Mouse (Mus musculus) liver (tissue): ENCODE results near the gene Prdm16.

Source experiments
- DNase-seq: peaks from one replicate; pipeline ENCODE4 v3.0.0-alpha.2; 2020; ENCODE audit warnings: mixed read lengths

Prdm16 gene

DNA sequence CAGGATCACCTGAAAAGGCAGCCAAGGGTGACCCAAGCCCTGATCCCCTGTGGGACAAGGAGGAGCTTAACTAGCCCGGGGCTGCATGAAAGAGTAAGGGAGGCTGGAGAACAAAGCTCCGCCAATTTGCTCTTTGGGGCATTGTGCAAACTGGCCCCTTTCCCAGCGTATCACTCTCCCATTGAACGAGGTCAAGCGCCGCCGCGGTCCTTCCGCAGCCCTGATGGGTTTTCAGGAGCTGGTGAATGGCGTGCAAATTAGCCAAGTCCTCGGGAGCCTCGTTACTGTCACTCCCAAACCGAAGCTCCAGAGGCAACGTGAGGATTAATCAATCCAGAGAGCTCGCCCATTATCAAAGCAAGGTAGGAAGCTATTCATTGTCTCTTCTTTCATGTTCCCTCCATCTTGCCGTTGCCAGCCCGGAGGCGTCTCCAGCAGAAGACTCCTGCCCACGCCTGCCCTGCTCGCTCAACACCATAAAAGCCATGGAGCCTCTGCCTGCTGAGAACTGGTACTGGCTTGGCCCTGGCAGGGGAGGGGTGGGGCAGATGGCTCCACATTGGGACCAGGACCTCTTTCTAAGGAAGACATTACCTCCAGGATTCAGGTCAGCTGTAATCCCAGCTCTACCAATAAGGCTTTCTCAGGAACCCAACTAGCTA lies 129.8 kb downstream of the Prdm16 start:
- DNase-seq: no peak

DNA sequence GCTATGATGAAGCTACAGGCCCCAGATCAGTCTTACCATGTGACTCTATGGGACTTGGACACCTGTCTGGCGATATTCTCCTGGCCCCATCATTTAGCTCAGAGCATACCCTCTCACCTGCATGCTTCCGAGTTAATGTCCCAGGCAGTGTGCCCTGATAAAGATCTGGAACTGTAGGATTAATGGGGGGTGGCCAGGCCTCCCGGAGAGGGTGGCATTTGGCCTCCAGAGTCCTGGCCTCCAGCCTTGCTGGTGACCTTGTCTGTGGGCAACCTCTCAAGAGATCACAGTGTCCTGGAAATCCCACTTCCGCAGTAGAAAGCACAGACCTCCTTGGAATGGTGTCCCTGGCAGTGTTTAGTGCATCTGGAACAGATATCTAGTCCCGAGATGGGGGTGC lies 131.4 kb downstream of the Prdm16 start:
- no peak for DNase-seq

DNA sequence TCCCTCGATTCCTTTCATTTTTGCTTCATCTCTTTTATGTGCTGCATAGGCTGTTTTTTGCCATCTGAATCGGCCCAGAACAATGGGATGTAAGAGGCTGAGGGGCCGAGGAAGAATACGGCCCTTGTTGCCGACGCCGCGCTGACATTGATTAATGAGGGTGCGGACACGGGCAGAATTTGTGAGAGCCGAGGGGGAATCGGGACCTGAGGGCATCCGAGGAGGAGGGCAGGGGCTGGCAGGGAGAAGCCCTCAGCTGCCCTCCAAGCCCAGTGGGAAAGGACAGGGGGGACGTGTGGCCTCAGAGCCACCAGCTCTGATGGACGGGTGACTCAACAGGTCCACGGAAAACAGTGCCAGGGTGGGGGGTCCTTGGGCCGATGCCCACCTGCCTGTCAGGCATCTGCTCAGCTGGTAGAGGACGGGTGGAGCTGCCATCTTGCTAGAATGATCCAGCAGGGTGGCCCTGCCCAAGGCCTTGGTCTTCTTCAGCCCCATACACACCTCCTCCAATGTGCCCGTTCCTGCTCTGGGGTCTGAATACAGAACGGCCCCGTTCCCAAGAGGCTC lies 133.3 kb downstream of the Prdm16 start:
- DNase-seq: no peak

DNA sequence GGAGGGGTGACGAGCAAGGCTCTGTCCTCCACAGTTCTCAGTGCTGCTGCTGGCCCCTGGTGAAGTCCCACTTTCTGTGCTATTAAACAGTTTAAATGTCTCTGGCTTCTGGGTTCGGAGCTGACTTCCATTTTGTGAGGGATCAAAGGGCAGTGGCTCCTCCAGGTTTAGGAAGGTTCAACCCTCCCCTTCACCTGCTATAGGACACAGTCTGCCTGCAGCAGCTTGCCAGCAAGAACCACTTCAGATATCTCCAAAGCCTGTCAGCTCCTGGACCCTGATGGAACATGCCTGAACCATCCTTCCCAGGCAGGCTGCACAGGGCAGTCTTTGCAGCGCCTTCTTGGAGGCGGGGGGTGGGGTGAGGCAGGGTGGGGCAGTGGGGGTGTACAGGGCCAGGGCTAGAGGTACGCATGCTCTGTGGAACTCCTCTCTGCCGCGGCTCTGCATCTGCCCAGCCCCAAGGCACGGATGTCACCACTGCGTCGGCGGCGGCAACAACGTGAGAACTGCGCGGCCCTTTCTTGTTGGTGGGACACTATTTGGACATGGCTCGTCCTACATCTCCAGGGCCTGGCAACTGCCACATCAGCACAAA lies 134.2 kb downstream of the Prdm16 start:
- no peak for DNase-seq

DNA sequence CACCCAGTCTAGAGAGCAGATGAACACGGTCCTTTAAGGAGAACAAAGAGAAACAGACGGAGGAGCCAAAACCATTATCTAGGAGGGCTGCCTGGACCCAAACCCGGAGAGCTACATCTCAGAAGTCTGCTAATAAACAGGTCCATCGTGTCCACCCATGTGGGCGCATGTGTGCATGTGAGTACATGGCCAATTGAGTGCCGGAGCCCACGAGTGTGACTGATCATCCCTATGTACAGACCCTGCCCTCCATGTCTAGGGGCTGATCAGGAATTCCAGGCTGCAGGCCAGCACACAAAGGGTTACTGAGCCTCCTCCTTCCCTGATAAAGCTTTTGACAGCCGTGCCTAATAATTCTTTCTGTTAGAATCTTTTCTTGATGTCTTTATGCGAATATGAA lies 136.0 kb downstream of the Prdm16 start:
- DNase-seq: no peak

DNA sequence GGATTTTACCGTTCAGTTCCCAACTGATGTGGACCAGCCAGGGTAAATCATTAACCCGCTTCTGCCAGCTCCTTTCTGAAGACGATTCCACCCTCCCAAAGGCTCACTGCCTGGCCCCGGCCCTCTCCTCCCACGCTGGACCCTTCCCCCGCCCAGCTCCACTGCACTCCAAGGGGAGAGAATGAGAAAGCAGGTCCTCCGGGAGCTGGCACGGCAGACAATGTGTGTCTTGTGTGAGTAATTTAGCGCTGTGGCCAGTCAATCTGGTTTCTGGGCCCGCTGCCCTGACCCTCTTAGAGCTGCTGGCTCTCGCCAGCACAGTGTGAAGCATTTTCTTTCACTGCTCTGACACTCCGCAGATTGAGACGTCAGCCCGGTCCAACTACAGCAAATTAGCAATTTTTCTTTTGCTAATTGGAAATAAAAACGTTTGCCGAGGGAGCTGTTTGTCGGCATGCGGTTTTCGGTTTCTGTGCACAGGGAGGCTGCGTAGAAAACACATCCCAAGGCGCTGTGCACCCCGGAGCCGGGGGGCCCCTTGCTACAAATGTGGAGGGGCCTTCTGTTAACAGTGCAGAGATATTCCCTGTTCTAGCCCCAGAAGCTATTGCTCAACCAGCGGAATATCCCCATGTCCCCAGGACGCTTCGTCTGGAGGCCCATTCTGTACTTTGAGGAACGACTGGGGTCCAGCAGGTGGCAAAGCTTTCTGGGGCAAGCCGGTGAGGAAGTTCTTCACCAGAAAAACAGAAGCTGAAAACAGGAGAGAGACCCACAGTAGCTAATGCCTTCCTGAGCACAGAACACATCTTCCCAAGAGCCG lies 136.8 kb downstream of the Prdm16 start:
- DNase-seq: peak; percentile 40

DNA sequence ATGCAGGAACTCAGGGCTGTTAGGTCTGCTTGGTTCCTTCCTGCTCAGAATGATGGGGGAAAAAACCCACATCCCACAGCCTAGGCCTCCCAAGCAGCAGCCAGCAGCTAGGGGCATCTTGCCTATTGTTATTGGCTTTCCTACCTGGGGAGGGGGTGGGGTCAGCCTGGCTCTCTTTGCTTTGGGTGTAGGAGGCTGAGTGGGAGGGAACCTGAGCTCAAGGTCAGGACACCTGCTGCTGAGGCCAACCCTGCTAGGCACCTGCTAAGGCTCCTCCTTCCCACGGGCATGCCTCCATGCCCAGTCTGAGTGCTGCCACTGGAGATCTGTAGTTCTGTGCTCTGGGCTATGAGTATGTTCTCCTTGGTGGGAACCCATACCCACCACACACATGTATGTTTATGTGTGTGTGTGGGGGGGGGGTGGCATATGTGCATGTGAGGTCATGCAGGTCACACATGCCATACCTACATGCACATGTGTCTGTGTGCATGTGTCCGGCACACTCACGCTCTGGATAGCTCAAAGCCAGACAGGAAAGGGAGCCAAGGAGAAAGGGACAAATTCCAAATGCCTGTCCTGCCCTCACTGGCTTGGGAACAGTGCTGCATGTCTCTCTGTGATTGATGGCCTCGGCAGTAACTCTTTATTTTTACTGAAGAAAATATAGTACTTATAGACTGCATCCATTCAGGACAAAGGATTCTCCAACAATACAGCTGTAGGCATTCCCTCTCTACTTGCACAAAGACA lies 139.1 kb downstream of the Prdm16 start:
- no peak for DNase-seq

DNA sequence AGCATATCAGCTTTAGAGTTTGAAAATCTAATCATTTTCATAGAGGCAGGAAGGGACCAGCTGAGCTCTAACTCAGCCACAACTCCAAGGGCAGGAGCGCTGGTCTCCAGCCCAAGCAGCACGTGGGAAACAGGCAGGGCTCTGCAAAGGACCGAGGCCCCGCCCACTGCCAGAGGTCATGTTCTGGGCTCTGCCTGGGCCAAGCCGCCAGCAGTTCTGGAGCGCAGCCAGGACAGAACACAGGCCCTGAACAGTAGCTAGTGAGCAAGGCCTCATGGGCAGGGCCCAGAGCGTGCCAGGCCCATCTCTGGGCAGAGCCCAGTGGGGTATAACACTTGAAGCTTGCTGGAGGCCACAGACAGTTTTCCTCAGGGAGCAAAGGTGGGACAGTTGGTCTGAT lies 139.7 kb downstream of the Prdm16 start:
- DNase-seq: peak; percentile 79

DNA sequence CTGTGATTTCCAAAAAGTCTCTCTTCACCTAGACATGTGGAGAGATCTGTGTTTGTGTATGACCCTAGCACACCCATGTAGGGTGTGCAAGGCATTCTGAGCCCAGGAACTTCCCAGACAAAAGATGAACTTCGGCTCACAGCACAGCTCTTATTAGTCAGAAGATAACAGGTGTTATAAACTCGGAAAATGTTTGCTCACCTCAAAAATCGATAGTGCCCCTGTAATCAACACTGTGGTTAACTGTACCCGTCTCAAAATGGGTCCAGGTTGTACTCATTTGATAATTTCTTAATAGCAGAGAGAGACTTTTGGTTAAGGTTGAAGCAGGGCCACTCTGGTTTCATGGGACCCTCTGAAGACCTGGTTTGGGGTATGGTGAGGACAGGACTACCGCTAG lies 140.2 kb downstream of the Prdm16 start:
- DNase-seq: no peak

DNA sequence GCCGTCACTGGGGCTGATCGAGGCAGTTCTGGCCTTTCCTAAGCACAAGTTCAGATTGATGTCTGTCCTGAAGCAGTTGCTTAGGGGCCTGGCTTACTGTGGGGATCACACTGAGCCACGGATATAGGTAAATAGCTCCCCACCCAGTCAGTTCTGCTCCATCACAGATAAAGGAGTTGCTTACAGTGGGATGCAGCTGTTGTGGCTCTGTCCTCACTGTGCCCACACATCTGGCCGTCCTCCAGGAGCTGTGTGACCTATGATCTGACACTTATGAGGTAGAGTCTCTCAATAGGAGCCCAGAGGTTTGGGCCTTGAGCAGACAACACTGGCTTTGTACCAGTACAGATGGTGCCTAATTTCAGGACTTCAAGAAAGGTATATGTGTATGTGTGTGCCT lies 142.7 kb downstream of the Prdm16 start:
- DNase-seq: no peak

DNA sequence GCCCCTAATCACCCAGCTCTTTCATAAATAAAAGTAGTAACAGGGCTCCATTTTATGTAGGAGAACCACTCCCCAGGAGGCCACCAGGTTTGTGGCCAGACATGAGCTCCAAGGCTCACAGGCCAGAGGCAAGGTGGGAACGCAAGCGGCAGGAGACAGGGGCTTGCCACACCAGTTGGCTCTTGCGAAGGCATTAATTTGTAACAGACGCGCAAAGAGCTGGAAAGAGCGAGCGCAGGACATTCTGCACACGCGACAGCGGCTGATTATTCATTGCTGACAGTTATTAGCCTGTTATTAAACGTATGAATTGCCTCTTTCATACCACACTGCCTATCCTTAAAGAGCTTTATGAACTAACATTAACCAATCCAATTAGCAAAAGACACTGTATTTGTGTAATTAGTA lies 144.0 kb downstream of the Prdm16 start:
- no peak for DNase-seq

DNA sequence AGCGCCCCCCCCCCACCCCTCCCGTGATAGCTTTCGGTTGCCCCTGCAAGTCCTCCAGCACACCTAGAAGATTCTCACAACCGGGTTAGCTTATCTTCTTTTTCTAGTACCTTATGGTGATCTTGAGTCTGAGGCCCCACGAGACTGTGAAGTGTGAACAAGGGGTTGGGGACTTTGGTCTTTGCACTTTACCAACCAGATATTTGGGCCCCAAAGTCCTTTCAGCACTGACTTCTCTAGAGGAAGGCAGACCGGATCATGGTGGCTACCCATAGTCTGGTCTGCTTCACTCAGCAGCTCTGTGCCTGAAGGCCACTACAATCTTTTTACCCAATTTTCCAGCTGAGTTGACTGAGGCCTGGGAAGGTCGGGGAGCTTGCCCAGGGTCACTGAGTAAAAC lies 144.4 kb downstream of the Prdm16 start:
- DNase-seq: no peak

DNA sequence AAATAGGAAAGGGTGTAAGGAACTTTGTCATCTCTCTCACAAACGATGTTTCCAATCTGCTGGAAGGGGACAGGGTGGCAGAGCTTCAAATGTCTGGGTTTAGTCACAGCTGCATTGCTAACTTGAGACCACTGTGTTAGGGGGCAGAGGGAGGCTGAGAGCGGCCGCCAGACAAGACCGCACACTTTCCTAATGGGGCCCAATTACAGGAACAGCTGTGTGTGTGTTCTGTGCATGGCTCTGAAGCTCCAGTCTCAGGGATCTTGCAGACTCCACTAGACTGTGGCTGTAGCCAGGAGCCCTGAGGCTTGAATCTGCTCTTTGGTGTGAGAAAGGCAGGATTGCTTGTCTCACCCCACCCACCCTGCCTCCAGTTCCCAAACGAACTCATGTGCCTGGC lies 148.6 kb downstream of the Prdm16 start:
- DNase-seq: no peak

DNA sequence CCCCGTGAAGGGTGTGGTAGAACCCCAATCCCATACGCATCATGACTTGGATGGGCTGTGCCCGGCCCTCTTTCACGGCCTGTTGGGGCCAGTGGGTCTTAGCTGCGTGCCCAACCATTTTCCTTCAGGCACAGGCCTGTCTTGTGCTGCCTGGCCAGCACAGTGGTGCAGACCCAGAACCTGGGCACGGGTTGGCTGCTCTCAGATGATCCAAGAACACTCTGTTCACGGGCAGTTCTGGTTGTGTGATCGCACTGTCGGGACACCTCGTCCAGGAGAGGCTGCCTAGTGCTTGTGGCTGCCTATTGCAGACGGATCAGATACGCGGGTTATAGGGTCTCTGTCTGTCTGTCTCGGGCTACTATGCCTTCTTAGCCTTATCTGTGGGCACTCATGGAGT lies 154.0 kb downstream of the Prdm16 start:
- DNase-seq: no peak

DNA sequence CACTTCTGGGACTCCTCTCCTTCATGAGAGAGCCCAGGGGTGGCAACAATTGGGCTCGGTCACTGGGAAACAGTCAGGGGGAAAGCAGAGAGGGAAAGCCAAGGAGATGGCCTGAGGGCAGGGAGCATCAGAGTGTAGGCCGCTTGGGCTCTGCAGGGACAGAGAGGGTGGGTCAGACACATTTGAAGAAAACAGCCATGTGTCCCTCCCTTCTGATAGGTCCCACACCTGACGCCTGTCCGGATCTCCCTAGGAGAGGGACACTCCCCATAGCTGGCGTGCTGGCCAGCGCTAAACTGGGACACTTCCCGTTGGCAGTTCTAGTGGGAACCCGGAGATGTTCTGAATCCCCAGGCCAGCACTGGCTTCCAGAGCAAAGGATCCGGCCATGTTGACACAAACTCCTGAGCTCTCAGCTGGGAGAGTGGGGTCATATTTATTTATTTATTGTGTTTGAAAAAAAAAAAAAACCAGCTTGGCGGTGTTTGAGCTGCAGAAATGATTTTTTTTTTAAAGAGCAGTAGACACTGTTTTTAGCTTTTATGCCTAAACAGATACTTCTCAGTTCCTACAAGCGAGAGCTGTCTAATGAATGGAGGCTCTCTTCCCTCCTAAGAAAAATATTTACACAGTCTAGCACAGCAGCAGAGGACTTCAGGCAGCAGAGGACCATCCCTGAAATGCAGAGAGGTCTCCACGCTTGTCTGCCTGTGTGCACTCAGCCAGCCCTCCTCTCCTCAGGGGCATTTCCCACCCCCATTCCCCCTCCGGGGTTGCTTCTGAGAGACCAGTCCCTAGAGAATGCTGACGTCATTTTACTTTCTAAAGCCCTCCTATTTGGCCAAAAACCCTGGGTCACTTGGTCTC lies 154.7 kb downstream of the Prdm16 start:
- no peak for DNase-seq

DNA sequence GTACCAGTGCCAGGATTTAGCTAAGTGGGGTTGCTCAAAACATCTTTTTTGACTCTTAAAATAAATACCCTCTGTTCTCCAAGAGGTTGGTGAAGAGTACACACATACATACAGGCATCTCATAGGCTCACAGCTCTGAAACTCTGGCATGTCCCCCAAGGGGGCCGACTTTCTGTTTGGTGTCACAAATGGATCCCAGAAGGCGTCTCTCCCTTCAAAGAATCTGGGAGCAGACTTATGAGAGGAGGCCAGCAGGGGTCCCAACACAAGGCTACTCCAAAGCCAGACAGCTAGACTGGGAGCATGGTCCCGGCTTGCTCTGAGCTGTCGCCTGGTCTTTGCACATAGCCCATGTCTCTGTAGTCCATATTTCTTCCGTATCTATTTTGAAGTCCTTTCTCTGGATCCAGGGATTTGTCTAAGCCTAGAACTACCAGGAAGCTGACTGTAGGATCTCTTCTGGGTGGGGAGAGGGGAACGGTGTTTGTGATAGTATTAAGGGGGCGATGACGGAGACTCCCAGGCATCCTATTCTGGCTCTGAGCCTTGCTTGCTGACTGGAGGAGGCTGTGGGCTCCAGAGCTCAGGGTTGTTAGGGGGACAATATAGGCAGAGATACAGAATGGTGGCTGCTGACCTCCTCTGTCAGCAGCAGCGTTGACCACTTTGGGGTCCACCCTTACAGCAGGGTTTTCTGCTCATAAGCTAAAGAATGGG lies 156.0 kb downstream of the Prdm16 start:
- DNase-seq: no peak

DNA sequence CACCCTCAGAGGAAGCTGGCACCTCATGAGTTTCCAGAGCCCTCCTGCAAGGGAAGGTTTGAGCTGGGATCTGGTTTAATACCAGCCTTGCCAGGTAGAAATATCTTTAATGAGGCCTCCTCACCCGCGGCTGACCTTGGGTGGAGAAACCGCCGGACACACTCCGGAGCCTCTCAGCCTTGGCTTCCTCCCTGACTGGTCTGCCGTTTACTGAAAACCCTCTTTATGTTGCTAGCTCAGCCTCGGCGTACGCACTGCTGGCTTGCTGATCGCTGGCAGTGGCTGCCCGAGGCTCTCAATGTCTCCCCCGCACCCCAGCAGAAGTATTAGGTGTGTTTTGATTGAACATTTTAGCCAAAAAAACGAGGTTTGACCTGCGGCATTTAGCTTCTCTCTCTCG lies 156.5 kb downstream of the Prdm16 start:
- no peak for DNase-seq

DNA sequence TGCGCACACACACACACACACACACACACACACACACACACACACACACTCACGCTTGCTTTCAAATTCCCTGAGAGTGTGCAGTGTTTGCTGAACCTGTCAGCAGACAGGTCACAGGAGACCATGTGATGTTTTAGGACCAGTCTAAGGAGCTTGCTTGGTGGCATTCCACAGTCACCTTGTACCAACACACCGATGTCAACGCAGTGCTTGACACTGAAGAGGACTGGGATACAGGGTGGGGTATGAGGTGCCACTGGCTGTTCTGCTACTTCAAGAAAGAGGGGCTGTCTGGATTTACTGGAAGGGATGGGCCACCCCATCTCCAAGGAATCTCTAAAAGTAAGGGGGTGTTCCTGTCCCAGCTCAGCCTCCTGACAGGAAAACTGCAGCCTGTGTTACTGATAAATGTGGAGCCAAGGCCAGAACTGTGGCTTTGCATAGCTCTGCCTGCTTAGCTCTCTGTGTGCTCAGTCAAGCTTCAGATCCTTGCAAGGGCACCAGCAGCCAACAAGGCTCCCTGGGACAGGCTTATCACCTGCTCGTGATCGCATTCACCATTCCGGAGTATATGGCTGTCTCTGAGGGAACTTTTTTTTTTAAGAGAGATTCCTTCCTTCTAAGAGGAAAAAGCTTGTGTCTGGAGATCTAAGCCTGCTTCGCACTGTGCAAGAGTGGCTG lies 157.6 kb downstream of the Prdm16 start:
- no peak for DNase-seq

DNA sequence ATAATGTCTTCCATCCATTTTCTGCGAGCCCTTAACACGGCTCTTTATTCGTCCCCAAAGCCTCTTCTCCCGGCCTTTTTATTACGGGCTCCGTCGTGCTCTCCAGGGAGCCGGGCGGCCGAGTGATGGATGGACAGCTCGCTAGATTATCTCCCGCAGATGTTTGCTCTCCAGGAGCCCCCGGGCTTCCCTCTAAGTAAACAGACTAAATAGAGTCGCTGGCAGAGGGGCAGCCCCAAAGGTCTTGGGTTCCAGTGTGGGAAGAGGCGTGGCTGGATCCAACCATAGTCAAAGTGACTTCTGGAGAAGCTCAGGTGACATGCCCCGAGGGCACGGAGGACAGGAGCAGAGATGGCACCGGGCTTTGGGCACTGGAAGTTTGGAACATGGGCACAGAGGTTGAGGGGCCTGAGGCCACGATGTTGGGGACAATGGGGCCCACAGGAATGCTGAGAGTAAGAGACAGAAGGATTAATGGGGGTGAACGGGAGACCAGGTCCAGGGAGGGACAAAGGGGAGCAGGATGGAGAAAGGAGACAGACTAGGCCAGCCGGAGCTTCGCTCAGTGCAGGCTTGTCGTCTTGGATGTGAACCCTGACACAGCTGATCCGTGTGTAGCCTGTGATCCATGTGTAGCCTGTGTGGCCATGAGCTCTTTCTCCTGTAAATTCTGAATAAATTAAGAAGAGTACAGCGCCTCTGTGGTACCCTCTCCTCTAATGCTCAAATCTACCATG lies 162.9 kb downstream of the Prdm16 start:
- DNase-seq: no peak

DNA sequence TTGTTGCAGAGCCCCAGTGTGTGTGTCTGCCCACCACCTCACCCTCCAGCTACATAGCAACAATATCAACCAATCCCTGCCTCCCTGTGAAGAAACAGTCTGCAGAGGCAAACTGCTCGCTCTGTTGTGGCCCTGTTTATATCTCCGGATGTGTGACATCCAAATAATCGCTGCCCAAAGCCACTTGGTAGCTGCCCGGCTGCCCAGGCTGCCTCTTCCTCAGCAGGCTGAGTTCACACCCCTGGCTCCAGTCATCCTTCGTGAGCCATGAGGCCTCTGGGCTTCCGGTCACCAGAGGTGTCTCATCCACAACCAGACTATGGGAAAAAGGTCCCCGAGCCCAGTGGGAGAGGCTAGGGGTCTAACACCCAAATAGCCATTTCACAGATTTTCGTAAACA lies 164.1 kb downstream of the Prdm16 start:
- DNase-seq: no peak
